Mouse (Mus musculus) olfactory bulb, adult 2 months (tissue): ENCODE measurements around the gene Ftsj3.

ENCODE experiments used
- CTCF ChIP-seq: fragments of 200-500 bp; IDR thresholded peaks from 2 replicates; pipeline ENCODE4 v1.5.1; 2012; ENCODE audit warnings: low read depth, mild to moderate bottlenecking, low read length, moderate library complexity; ENCODE audit not compliant: insufficient read depth
- POLR2A ChIP-seq: fragments of 200-500 bp; IDR thresholded peaks from 2 replicates; pipeline ENCODE4 v1.6.1; 2012; ENCODE audit warnings: mild to moderate bottlenecking, low read depth, low read length, moderate library complexity; ENCODE audit not compliant: insufficient read depth

DNA sequence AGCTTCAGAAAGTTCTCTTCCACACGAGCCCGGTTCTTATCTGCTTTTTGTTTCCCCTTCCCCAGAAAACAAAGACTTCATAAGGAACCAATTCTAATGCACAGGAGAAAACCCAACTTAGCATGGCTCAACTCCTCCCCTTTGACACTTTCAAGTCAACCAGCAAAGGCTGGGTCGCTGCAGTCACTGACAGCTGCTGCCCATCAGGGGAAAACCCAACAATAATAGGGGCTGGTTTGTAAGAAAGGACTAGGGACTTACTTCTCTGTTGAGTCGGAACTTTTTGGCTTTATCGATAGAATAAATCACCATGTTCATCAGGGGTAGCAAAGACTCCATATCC lies 53.8 kb downstream of the Ftsj3 start, which contains the start of gene Strada:
- TF ChIP-seq CTCF (no peak), POLR2A (no peak)
